Mouse (Mus musculus): ENCODE measurements at regions not wholly inside any gene's neighbourhood (a gene's known extent, or its start where the extent isn't known, plus 50 kb on each side); places are given as distances from the start of the nearest gene placed in this dataset.

GRCm38 (mm10) chr3:39900207-39900606, 630.9 kb upstream of the Intu start:
- no peaks in the 10 kb centered on the region for H3K27me3 ChIP-seq (ENCODE audit: insufficient read depth, poor library complexity, severe bottlenecking)
- 50% methylated on average over 2 of the region's 2 CpGs for WGBS
- no peak for DNase-seq (ENCODE audit: low spot score)
- H3K36me3 ChIP-seq = no peaks in the 10 kb centered on the region
- no peak overlapping the region for H3K4me3 ChIP-seq
- no peak overlapping the region for H3K27ac ChIP-seq
- H3K9me3 ChIP-seq = no peaks in the 10 kb centered on the region
- no peaks in the 10 kb centered on the region for H3K4me1 ChIP-seq

GRCm38 (mm10) chr3:39904377-39904776, 626.7 kb upstream of the Intu start:
- H3K36me3 ChIP-seq = no peaks in the 10 kb centered on the region
- 50% methylated on average over 3 of the region's 3 CpGs for WGBS

GRCm38 (mm10) chr3:39908676-39909362, 622.3 kb upstream of the Intu start:
- no peaks in the 10 kb centered on the region for H3K4me1 ChIP-seq
- no peaks in the 10 kb centered on the region for H3K36me3 ChIP-seq
- no peaks in the 10 kb centered on the region for H3K9me3 ChIP-seq
- no peak overlapping the region for H3K4me3 ChIP-seq
- no peak for DNase-seq (ENCODE audit: low spot score)
- no peaks in the 10 kb centered on the region for H3K27me3 ChIP-seq (ENCODE audit: insufficient read depth, poor library complexity, severe bottlenecking)
- no peak overlapping the region for H3K27ac ChIP-seq
- WGBS = 81% methylated on average over 4 of the region's 4 CpGs

More at GRCm38 (mm10) chr3:39904377-39904776, 626.7 kb upstream of the Intu start:
- no peak overlapping the region for H3K4me3 ChIP-seq
- no peaks in the 10 kb centered on the region for H3K4me1 ChIP-seq
- no peak for DNase-seq (ENCODE audit: low spot score)
- H3K27ac ChIP-seq = no peak overlapping the region
- H3K9me3 ChIP-seq = no peaks in the 10 kb centered on the region
- H3K27me3 ChIP-seq (ENCODE audit: insufficient read depth, poor library complexity, severe bottlenecking) = no peaks in the 10 kb centered on the region

- no peak overlapping the region for H3K27ac ChIP-seq
- no peaks in the 10 kb centered on the region for H3K9me3 ChIP-seq
- 89% methylated on average over 1 of the region's 1 CpGs for whole genome bisulfite sequencing
- H3K27me3 ChIP-seq (ENCODE audit: insufficient read depth, poor library complexity, severe bottlenecking) = no peaks in the 10 kb centered on the region
- DNase-seq (ENCODE audit: low spot score) = no peak
- H3K4me1 ChIP-seq = no peaks in the 10 kb centered on the region
- H3K4me3 ChIP-seq = no peak overlapping the region
- H3K36me3 ChIP-seq = no peaks in the 10 kb centered on the region
Measured at GRCm38 (mm10) chr3:39909642-39910041, 621.4 kb upstream of the Intu start.

- no peak overlapping the region for H3K27ac ChIP-seq
- no peak for DNase-seq (ENCODE audit: low spot score)
- no peak overlapping the region for H3K4me3 ChIP-seq
- no peaks in the 10 kb centered on the region for H3K9me3 ChIP-seq
- no peaks in the 10 kb centered on the region for H3K4me1 ChIP-seq
- H3K36me3 ChIP-seq = no peaks in the 10 kb centered on the region
- WGBS = 81% methylated on average over 2 of the region's 2 CpGs
- no peaks in the 10 kb centered on the region; the same call in 1 of the 2 replicates for H3K27me3 ChIP-seq (ENCODE audit: insufficient read depth, poor library complexity, severe bottlenecking)
Measured at GRCm38 (mm10) chr3:39918601-39919000, 612.5 kb upstream of the Intu start.

GRCm38 (mm10) chr3:39925436-39925835, 605.6 kb upstream of the Intu start:
- no peak overlapping the region for H3K4me3 ChIP-seq
- WGBS = 85% methylated on average over 3 of the region's 3 CpGs
- DNase-seq (ENCODE audit: low spot score) = no peak
- H3K9me3 ChIP-seq = no peaks in the 10 kb centered on the region
- no peaks in the 10 kb centered on the region for H3K36me3 ChIP-seq
- H3K27me3 ChIP-seq (ENCODE audit: insufficient read depth, poor library complexity, severe bottlenecking) = no peaks in the 10 kb centered on the region
- H3K27ac ChIP-seq = no peak overlapping the region
- H3K4me1 ChIP-seq = no peaks in the 10 kb centered on the region

GRCm38 (mm10) chr3:39928421-39928820, 602.7 kb upstream of the Intu start:
- no peaks in the 10 kb centered on the region for H3K27me3 ChIP-seq (ENCODE audit: insufficient read depth, poor library complexity, severe bottlenecking)
- H3K4me3 ChIP-seq = no peak overlapping the region
- no peaks in the 10 kb centered on the region for H3K4me1 ChIP-seq
- H3K9me3 ChIP-seq = no peaks in the 10 kb centered on the region
- H3K36me3 ChIP-seq = no peaks in the 10 kb centered on the region
- H3K27ac ChIP-seq = no peak overlapping the region
- WGBS = 87% methylated on average over 2 of the region's 2 CpGs
- DNase-seq (ENCODE audit: low spot score) = no peak

GRCm38 (mm10) chr3:39933372-39933771, 597.7 kb upstream of the Intu start:
- WGBS = 85% methylated on average over 3 of the region's 3 CpGs
- Histone ChIP-seq H3K36me3 (no peaks in the 10 kb centered on the region), H3K4me3 (no peak overlapping the region), H3K9me3 (no peaks in the 10 kb centered on the region), H3K4me1 (no peaks in the 10 kb centered on the region), H3K27me3 (ENCODE audit: insufficient read depth, poor library complexity, severe bottlenecking) (no peaks in the 10 kb centered on the region), H3K27ac (no peak overlapping the region)
- no peak for DNase-seq (ENCODE audit: low spot score)

GRCm38 (mm10) chr3:39937719-39938278, 593.3 kb upstream of the Intu start:
- DNase-seq (ENCODE audit: low spot score) = no peak
- H3K4me1 ChIP-seq = no peaks in the 10 kb centered on the region
- H3K36me3 ChIP-seq = no peaks in the 10 kb centered on the region
- no peak overlapping the region for H3K4me3 ChIP-seq
- WGBS = 93% methylated on average over 3 of the region's 3 CpGs
- H3K27ac ChIP-seq = no peak overlapping the region
- no peaks in the 10 kb centered on the region for H3K9me3 ChIP-seq
- H3K27me3 ChIP-seq (ENCODE audit: insufficient read depth, poor library complexity, severe bottlenecking) = no peaks in the 10 kb centered on the region

- Histone ChIP-seq H3K4me3 (no peak overlapping the region), H3K36me3 (no peaks in the 10 kb centered on the region), H3K4me1 (no peaks in the 10 kb centered on the region), H3K27ac (no peak overlapping the region), H3K9me3 (no peaks in the 10 kb centered on the region), H3K27me3 (ENCODE audit: insufficient read depth, poor library complexity, severe bottlenecking) (no peaks in the 10 kb centered on the region)
- DNase-seq (ENCODE audit: low spot score) = no peak
- WGBS = 86% methylated on average over 3 of the region's 3 CpGs
Measured at GRCm38 (mm10) chr3:39944581-39944980, 586.5 kb upstream of the Intu start.

- Histone ChIP-seq H3K4me3 (no peak overlapping the region), H3K9me3 (no peaks in the 10 kb centered on the region), H3K36me3 (no peaks in the 10 kb centered on the region), H3K4me1 (no peaks in the 10 kb centered on the region), H3K27me3 (ENCODE audit: insufficient read depth, poor library complexity, severe bottlenecking) (no peaks in the 10 kb centered on the region), H3K27ac (no peak overlapping the region)
- DNase-seq (ENCODE audit: low spot score) = no peak
- WGBS = 72% methylated on average over 2 of the region's 2 CpGs
Measured at GRCm38 (mm10) chr3:39952103-39952502, 579.0 kb upstream of the Intu start.

GRCm38 (mm10) chr3:39952556-39952955, 578.5 kb upstream of the Intu start:
- no peaks in the 10 kb centered on the region for H3K9me3 ChIP-seq
- no peak overlapping the region for H3K4me3 ChIP-seq
- H3K27ac ChIP-seq = no peak overlapping the region
- WGBS = 89% methylated on average over 1 of the region's 1 CpGs
- H3K27me3 ChIP-seq (ENCODE audit: insufficient read depth, poor library complexity, severe bottlenecking) = no peaks in the 10 kb centered on the region
- H3K4me1 ChIP-seq = no peaks in the 10 kb centered on the region
- no peaks in the 10 kb centered on the region for H3K36me3 ChIP-seq
- DNase-seq (ENCODE audit: low spot score) = no peak

GRCm38 (mm10) chr3:39961836-39962640, 569.0 kb upstream of the Intu start:
- Histone ChIP-seq H3K4me1 (no peaks in the 10 kb centered on the region), H3K9me3 (no peaks in the 10 kb centered on the region), H3K36me3 (no peaks in the 10 kb centered on the region), H3K27me3 (ENCODE audit: insufficient read depth, poor library complexity, severe bottlenecking) (no peaks in the 10 kb centered on the region), H3K4me3 (no peak overlapping the region), H3K27ac (no peak overlapping the region)
- DNase-seq (ENCODE audit: low spot score) = no peak
- WGBS = 66% methylated on average over 7 of the region's 7 CpGs

Data from heart, embryonic 10.5 days (tissue).